Mouse (Mus musculus) liver, embryonic 11.5 days (tissue): ENCODE data around the gene Gm973. TPM values are rescaled to one million over a fixed set of nuclear protein-coding genes. Genes with fewer than 3 reads are reported as not detected.

Source experiments
- ATAC-seq: fragments of 200-750 bp; cut with Nextera tagmentation; replicated peaks from 2 replicates; pipeline ENCODE4 v1.8.0; 2017; ENCODE audit warnings: moderate number of reproducible peaks, mild to moderate bottlenecking, moderate TSS enrichment, moderate library complexity; ENCODE audit not compliant: low FRiP score
- DNase-seq: peaks from one replicate; pipeline ENCODE4 v3.0.0-alpha.2; 2017; ENCODE audit warnings: low spot score
- H3K27ac ChIP-seq: fragments of 300-500 bp; sonication (generic); 2 replicates; pipeline ENCODE4 v1.5.1; 2014; ENCODE audit warnings: mild to moderate bottlenecking, low read depth, low read length, control low read depth
- H3K27me3 ChIP-seq: fragments of 300-500 bp; sonication (generic); replicated peaks from 2 replicates; pipeline ENCODE4 v1.6.1; 2014; ENCODE audit warnings: low read length, mixed read lengths; ENCODE audit not compliant: control insufficient read depth, insufficient read depth
- H3K36me3 ChIP-seq: fragments of 300-500 bp; sonication (generic); 2 replicates; pipeline ENCODE4 v1.6.1; 2014; ENCODE audit warnings: mild to moderate bottlenecking, low read length, moderate library complexity, mixed read lengths; ENCODE audit not compliant: control insufficient read depth, insufficient read depth
- H3K4me1 ChIP-seq: fragments of 300-500 bp; sonication (generic); replicated peaks from 2 replicates; pipeline ENCODE4 v1.6.1; 2014; ENCODE audit warnings: low read length, mixed read lengths; ENCODE audit not compliant: control insufficient read depth, insufficient read depth
- H3K4me2 ChIP-seq: fragments of 300-500 bp; sonication (generic); 2 replicates; pipeline ENCODE4 v1.6.1; 2014; ENCODE audit warnings: mild to moderate bottlenecking, control low read depth, moderate library complexity
- H3K4me3 ChIP-seq: fragments of 300-500 bp; sonication (generic); 2 replicates; pipeline ENCODE4 v1.5.1; 2014; ENCODE audit warnings: low read depth, low read length, control low read depth
- H3K9ac ChIP-seq: fragments of 300-500 bp; sonication (generic); 2 replicates; pipeline ENCODE4 v1.6.1; 2014; ENCODE audit warnings: low read depth, low read length, control low read depth
- H3K9me3 ChIP-seq: fragments of 300-500 bp; sonication (generic); 2 replicates; pipeline ENCODE4 v1.6.1; 2016; ENCODE audit warnings: low read length, inconsistent platforms, mixed read lengths; ENCODE audit not compliant: control insufficient read depth
- WGBS: fragments of 180-500 bp; shearing (Covaris S2); extraction: QIAGEN DNeasy Blood & Tissue Kit; methylation state at CpG from one replicate; pipeline ENCODE4 v1.1.7; 2014; 5-methylcytosine and 5-hydroxymethylcytosine counted together
- polyA plus RNA-seq: library from polyadenylated mRNA; unstranded; fragments of >200 nt; fragmentation: Nextera tagmentation; extraction: Ambion mirVana; gene quantifications from 2 replicates; pipeline ENCODE4 v1.2.1, GENCODE M21; 2014

The Gm973 gene
- polyA plus RNA-seq, 1 experiment from 2014 or later: 0.22 TPM

- Histone ChIP-seq H3K4me1 (0 out of 2 replicates have a peak, but pooled peaks cover 3% of the 10 kb centered on the region), H3K27me3 (no peaks in the 10 kb centered on the region), H3K9me3 (no peaks in the 10 kb centered on the region), H3K27ac (no peak overlapping the region), H3K4me3 (no peak overlapping the region), H3K36me3 (peaks cover 6% of the 10 kb centered on the region; the same call in 1 of the 2 replicates), H3K9ac (no peak overlapping the region), H3K4me2 (no peak overlapping the region)
- WGBS: 95% methylated on average over 3 of the region's 3 CpGs
- ATAC-seq (no peak), DNase-seq (no peak)
Measured at GRCm38 (mm10) chr1:59653243-59653911, 137.3 kb downstream of the Gm973 start.

- Histone ChIP-seq H3K36me3 (peaks cover 4% of the 10 kb centered on the region; the same call in 1 of the 2 replicates), H3K4me2 (no peak overlapping the region), H3K4me1 (0 out of 2 replicates have a peak, but pooled peaks cover 2% of the 10 kb centered on the region), H3K4me3 (no peak overlapping the region), H3K9me3 (no peaks in the 10 kb centered on the region), H3K9ac (no peak overlapping the region), H3K27me3 (no peaks in the 10 kb centered on the region), H3K27ac (no peak overlapping the region)
- ATAC-seq (no peak), DNase-seq (no peak)
- 89% methylated on average over 7 of the region's 7 CpGs for WGBS
Measured at GRCm38 (mm10) chr1:59656244-59657171, 140.4 kb downstream of the Gm973 start.

DNA sequence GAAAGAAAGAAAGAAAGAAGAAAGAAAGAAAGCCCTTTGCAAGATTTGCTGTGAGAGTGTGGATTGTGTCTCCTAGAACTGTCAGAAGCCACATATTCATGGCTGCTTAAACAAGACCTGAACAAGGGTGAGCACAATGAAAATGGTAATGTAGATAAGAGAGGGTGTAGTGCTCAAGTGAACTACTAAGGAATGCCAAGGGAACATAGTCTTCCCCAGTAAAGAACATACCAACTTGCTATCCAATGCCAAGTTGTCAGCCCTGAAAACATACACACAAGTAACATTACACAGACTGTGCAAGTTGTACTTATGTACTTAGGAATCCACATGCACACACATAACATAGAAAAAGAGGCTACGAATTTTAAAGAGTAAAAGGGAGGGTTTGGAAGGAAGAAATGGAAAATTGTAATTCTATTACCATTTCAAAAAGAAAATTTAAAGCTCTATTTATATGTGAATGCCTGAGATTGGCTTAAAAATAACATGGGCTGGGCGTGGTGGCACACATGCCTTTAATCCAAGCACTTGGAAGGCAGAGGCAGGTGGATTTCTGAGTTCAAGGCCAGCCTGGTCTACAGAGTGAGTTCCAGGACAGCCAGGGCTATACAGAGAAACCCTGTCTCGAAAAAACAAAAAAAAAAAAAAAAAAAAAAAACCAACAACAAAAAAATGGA is 147.5 kb downstream of the Gm973 start:
- DNase-seq (no peak), ATAC-seq (no peak)
- Histone ChIP-seq H3K27ac (no peak overlapping the region), H3K4me2 (no peak overlapping the region), H3K9ac (no peak overlapping the region), H3K9me3 (no peaks in the 10 kb centered on the region), H3K27me3 (no peaks in the 10 kb centered on the region), H3K4me1 (peaks cover 9% of the 10 kb centered on the region; the same call in 1 of the 2 replicates), H3K4me3 (no peak overlapping the region), H3K36me3 (no peaks in the 10 kb centered on the region)
- WGBS: 86% methylated on average over 3 of the region's 3 CpGs

GRCm38 (mm10) chr1:59668871-59669270 is 152.8 kb downstream of the Gm973 start:
- WGBS: 79% methylated on average over 2 of the region's 2 CpGs
- no peak for ATAC-seq

GRCm38 (mm10) chr1:59669962-59670630 is 154.0 kb downstream of the Gm973 start:
- H3K4me2 ChIP-seq: peak overlapping the region; percentile 85
- DNase-seq (peak; percentile 69), ATAC-seq (peak; percentile 70)
- H3K27me3 ChIP-seq: no peaks in the 10 kb centered on the region
- no peaks in the 10 kb centered on the region for H3K36me3 ChIP-seq
- H3K27ac ChIP-seq: peak overlapping the region; percentile 87
- H3K9me3 ChIP-seq: no peaks in the 10 kb centered on the region
- WGBS: under 1% methylated on average over 37 of the region's 54 CpGs
- H3K9ac ChIP-seq: peak overlapping the region; percentile 86
- H3K4me3 ChIP-seq: peak overlapping the region; percentile 97
- peaks cover 10% of the 10 kb centered on the region for H3K4me1 ChIP-seq

More at GRCm38 (mm10) chr1:59668871-59669270, 152.8 kb downstream of the Gm973 start:
- no peak overlapping the region for H3K9ac ChIP-seq
- no peak for DNase-seq
- H3K27ac ChIP-seq: no peak overlapping the region
- H3K36me3 ChIP-seq: no peaks in the 10 kb centered on the region
- peak overlapping the region; percentile 85 for H3K4me2 ChIP-seq
- no peaks in the 10 kb centered on the region for H3K9me3 ChIP-seq
- peak overlapping the region; percentile 97 for H3K4me3 ChIP-seq
- H3K4me1 ChIP-seq: peaks cover 10% of the 10 kb centered on the region
- no peaks in the 10 kb centered on the region for H3K27me3 ChIP-seq

DNA sequence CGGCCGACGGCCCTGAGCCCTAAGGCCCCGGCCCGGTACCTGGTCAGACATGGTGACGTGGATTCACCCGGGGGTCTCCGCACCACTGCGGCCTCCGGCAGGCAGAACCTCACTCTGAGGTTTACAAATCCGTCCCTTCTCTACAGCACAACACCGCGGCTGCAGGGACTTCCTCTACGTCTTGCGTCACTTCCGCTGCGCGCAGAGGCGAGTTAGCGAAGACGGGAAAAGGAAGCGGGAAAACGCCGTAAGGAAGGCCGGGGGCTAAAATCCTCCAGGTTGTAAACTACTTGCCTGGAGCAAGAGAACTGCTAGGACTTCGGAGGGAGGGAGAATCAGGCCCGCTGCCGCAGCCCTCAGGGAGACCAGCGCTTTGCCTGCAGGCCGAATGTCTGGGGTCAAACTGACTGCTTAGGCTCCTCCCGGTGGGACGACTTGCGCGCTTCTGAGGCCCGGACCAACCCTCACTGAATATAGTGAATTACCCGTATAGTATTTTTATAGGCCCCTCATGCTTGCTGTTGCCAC is 154.6 kb downstream of the Gm973 start, which contains the start of gene Sumo1:
Sumo1 (minus strand) TSS at position 194 of the 528 bp plus-strand sequence.
- H3K9me3 ChIP-seq: no peaks in the 10 kb centered on the region
- DNase-seq: peak; percentile 85
- H3K4me2 ChIP-seq: peak within 1 kb of the TSS; percentile 85
- H3K4me1 ChIP-seq: peaks cover 10% of the 10 kb centered on the region
- H3K27ac ChIP-seq: peak within 1 kb of the TSS; percentile 87
- peak within 1 kb of the TSS; percentile 97 for H3K4me3 ChIP-seq
- no peaks in the 10 kb centered on the region for H3K27me3 ChIP-seq
- WGBS: under 1% methylated on average over 36 of the region's 36 CpGs
- H3K9ac ChIP-seq: peak within 1 kb of the TSS; percentile 86
- ATAC-seq: peak; percentile 90
- H3K36me3 ChIP-seq: no peaks in the 10 kb centered on the region

DNA sequence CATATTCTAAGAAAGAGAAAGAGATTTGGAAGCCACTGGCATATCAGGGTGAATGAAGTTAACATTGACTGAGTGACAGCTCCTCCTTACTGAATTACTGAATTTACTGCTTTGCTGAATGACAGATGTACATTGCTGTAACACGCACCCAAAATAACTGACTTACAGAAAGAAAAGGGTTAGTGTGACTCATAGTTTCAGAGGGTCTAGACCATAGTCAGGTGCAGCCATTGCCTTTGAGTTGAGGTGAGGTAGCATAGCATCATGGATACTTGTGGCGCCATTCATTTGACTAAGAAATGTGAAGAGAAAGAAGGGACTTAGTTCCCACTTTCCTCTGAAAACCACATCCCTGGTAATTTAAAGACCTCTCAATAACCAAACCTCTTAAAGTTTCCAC is 157.6 kb downstream of the Gm973 start:
- Histone ChIP-seq H3K9me3 (no peaks in the 10 kb centered on the region), H3K9ac (no peak overlapping the region), H3K4me2 (no peak overlapping the region), H3K27me3 (no peaks in the 10 kb centered on the region), H3K27ac (no peak overlapping the region), H3K36me3 (no peaks in the 10 kb centered on the region), H3K4me3 (no peak overlapping the region), H3K4me1 (peaks cover 4% of the 10 kb centered on the region)
- ATAC-seq: no peak
- DNase-seq: no peak
- 94% methylated on average over 2 of the region's 2 CpGs for WGBS
